Mouse (Mus musculus): Measurements from ENCODE around the gene Csf2rb2.

DNA sequence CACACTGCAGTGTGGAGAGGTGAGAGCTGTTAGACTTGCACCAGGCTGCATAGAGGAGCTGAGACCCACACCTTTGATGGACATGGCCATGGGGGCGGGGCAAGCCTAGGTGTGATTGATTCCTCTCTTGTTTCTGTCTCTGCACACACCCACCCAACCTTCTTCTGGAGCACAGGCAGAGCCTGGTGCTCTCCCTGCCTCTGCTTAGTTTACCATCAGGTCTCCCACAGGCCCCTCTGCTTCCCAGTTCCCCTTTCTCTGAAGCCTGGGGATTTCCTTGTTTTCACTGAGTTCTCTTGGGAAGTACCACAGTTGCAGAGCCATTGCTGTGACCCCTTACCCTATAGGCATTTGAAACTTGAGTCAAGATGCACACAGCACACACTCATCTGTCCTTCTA is 7.0 kb downstream of the Csf2rb2 start:
- no peak for TF ChIP-seq EP300 (IDR thresholded peaks at IDR 0.05; ENCODE audit: low read depth)
- TF ChIP-seq CTCF (IDR thresholded peaks at IDR 0.05; ENCODE audit: low read depth): no peak
